ENCODE assay signal across 10 mouse cellular contexts in the genomic region with DNA sequence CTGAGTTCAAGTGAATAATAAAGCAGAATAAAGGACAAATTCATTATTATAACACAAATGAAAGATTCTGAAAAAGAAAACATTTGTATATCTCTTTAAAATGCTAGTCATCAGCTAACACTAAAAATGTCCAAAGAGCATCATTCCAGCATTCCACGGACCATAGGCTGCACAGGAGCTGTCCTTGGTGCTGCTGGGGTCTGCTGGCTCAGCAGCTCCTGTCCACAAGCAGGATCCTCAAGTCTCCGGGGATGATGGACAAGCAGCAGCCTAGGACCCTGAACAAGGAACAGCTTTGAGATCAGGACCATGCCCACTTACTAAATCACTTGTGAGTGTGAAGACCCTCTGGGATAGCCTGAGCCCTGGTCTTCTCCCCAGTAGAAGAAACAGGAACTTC.
DNase-seq lines count a peak whose midpoint lies in the region; ATAC-seq lines count a peak whose summit lies in the region.
"Had no signal": no experiment of that assay in that cellular context is flagged by ENCODE, and none has a peak within 500 bp of the region (broad histone marks: within the 10 kb centered on the region; RNA-seq: fewer than 3 reads in every experiment).

No protein-coding gene starts in this region.

- H3K9ac ChIP-seq in kidney, embryonic 15.5 days: no peak overlapping the region

- ATAC-seq in kidney, embryonic 15.5 days (replicated peaks; ENCODE audit: low FRiP score): no peak

- DNase-seq in adrenal gland, postnatal 25 days: peak; percentile 21
- DNase-seq in adrenal gland, adult 8-10 months: no peak
- DNase-seq in kidney, postnatal 14 days: peak; percentile 19
- peak; percentile 2 for DNase-seq in Muller cell, postnatal 12 days (ENCODE audit: inconsistent ontology term)
- peak; percentile 4 to 58 for DNase-seq in kidney, postnatal 36 days
- DNase-seq in cerebellum, postnatal 4 days (ENCODE audit: low spot score in 2 of 2): no peak
- no peak for DNase-seq in left cerebral cortex, postnatal 36 days (ENCODE audit: low spot score in 2 of 2)
- DNase-seq: cerebellum, adult 11 months had no signal

- no peaks in the 10 kb centered on the region for H3K36me3 ChIP-seq in kidney, embryonic 15.5 days

- no peak overlapping the region for H3K27ac ChIP-seq in kidney, embryonic 15.5 days

- peaks cover 42% of the 10 kb centered on the region for H3K27me3 ChIP-seq in kidney, embryonic 15.5 days

- intact Hi-C loops in left cerebral cortex, postnatal 36 days (cut with DNase I): no loop called here

- no peak overlapping the region for H3K4me2 ChIP-seq in kidney, embryonic 15.5 days
- H3K4me2 ChIP-seq: midbrain, embryonic 11.5 days had no signal

- no peaks in the 10 kb centered on the region for H3K4me1 ChIP-seq in kidney, embryonic 15.5 days

- no peak overlapping the region for H3K4me3 ChIP-seq in kidney, embryonic 15.5 days (replicated peaks)

- WGBS in kidney, embryonic 15.5 days: 35% methylated on average over 2 of the region's 2 CpGs

- no peaks in the 10 kb centered on the region for H3K9me3 ChIP-seq in kidney, embryonic 15.5 days (replicated peaks)

Comparison
In these comparisons a context has a peak if more than half of its experiments do, and no peak if none do; other contexts are left out.
1. DNase-seq: peak in adrenal gland, postnatal 25 days (single experiment), kidney, postnatal 14 days (single experiment), Muller cell, postnatal 12 days (single experiment) and kidney, postnatal 36 days (2 of 2); none in adrenal gland, adult 8-10 months (single experiment), cerebellum, postnatal 4 days (0 of 2) and left cerebral cortex, postnatal 36 days (0 of 2).